Mouse (Mus musculus): ENCODE measurements around the gene Efcab11.

Efcab11 gene

GRCm38 (mm10) chr12:99669976-99670761 lies 214.1 kb downstream of the Efcab11 start:
- DNase-seq: peak; percentile 11

DNA sequence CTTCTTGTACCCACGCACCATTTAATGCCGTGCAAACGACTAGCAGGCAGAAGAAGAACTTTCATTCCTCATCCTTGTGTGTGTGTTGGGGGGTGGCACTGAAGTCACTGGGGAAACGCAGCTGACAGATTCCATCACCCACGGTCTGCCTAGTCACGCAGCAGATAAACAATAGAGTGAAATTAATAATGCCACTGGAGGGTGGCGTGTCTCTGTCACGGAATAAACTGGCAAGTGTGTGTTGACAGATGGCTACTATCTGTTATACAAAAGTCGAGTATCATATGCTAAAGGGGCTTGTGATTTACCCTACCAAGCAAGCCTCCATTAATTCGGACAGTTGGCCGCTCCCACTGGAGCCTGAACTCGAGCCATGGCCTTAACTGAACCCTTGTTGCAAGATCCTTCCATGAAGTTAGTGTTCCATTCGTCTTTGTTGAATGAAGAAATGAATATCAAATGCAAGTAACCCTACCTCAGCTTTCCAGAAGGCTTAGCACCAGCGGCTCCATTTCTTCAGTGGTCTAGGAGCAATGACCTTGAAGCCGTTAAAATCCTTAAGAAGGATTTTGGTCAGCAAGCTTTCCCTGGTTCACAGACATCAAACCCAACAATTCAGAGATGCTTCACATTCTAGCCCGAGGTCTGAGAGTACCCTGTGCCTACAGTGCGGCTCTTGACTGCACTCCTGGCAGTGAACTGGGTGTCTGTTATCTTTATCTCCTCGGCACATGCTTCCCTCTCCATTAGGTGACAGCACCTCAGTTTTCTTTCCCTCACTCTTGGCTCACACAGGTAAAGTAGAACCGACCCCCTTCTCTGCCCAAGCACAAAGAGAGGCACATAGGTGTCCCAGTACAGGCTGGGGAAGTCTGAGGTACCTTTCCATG lies 229.0 kb downstream of the Efcab11 start:
- no peak for DNase-seq

DNA sequence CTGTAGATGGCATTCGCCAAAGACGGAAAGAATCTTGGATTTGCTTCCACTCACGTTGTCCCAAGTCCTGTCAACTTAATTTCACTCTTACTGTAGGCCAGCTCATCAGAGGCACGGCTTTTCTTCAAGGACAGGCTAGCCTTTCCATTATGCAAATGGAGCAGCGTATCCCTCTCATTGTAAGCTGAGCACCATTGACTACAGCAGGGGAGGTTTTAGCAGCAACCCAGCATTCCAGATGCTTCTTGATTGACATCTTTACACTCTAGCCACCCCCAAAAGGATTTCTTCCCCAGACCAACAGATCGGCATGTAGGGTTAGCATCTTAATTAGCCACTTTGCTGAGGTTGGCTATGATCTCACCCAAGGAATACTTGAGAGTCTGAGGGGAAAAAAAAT lies 231.8 kb downstream of the Efcab11 start:
- no peak for DNase-seq

- DNase-seq: no peak
Measured at GRCm38 (mm10) chr12:99649732-99650131, 234.5 kb downstream of the Efcab11 start.

DNA sequence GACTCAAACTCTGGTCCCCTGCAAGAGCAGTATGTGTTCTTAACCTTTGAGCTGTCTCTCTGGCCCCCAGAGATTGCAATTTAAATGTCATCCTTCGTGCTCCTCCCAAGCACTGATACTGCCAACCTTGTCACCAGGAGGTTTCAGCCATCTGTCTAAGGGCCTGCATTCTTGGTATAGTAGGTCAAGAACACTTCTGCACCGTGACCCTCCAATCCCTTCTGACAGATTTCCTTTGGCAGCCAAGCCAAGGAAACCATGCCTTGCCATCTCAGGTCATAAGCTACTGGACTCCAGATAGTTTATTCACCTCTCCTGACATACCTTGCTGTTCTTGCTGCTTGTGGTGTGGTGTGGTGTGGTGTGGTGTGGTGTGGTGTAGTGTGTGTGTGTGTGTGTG lies 235.5 kb downstream of the Efcab11 start:
- no peak for DNase-seq

- no peak for DNase-seq
Measured at GRCm38 (mm10) chr12:99646556-99647354, 237.5 kb downstream of the Efcab11 start.

GRCm38 (mm10) chr12:99645418-99645817 lies 238.8 kb downstream of the Efcab11 start:
- peak; percentile 75 for DNase-seq

- no peak for DNase-seq
Measured at GRCm38 (mm10) chr12:99644966-99645365, 239.3 kb downstream of the Efcab11 start.

Measured in right cerebral cortex, adult 18-20 months (tissue).